Mouse (Mus musculus) stomach, embryonic 14.5 days (tissue): ENCODE data around the gene Blvra. TPM values are rescaled to one million over a fixed set of nuclear protein-coding genes. Genes with fewer than 3 reads are reported as not detected.
A peak's percentile ranks its signal among the peaks of the same experiment; 100 is the strongest.

Experiments used
- ATAC-seq: fragments of 200-750 bp; cut with Nextera tagmentation; 2 replicates; pipeline ENCODE4 v1.8.0; 2017; ENCODE audit warnings: low read depth, moderate TSS enrichment; ENCODE audit not compliant: insufficient number of reproducible peaks, insufficient read depth, low FRiP score
- H3K27ac ChIP-seq: fragments of 300-500 bp; sonication (generic); 2 replicates; pipeline ENCODE4 v1.5.1; 2014; ENCODE audit warnings: mild to moderate bottlenecking, low read length, moderate library complexity, mixed read lengths
- H3K27me3 ChIP-seq: fragments of 300-500 bp; sonication (generic); 2 replicates; pipeline ENCODE4 v1.6.1; 2014; ENCODE audit warnings: low read length, control low read depth, mixed read lengths; ENCODE audit not compliant: control insufficient read depth, insufficient read depth
- H3K36me3 ChIP-seq: fragments of 300-500 bp; sonication (generic); 2 replicates; pipeline ENCODE4 v1.6.1; 2014; ENCODE audit warnings: mild to moderate bottlenecking, control low read depth, low read length, moderate library complexity, mixed read lengths; ENCODE audit not compliant: control insufficient read depth, insufficient read depth
- H3K4me1 ChIP-seq: fragments of 300-500 bp; sonication (generic); 2 replicates; pipeline ENCODE4 v1.6.1; 2014; ENCODE audit warnings: low read length, control low read depth, mixed read lengths; ENCODE audit not compliant: control insufficient read depth, insufficient read depth
- H3K4me2 ChIP-seq: fragments of 300-500 bp; sonication (generic); replicated peaks from 2 replicates; pipeline ENCODE4 v1.6.1; 2014; ENCODE audit warnings: low read depth, low read length, control low read depth
- H3K4me3 ChIP-seq: fragments of 300-500 bp; sonication (generic); 2 replicates; pipeline ENCODE4 v1.5.1; 2014; ENCODE audit warnings: low read depth, low read length, control low read depth
- H3K9ac ChIP-seq: fragments of 300-500 bp; sonication (generic); replicated peaks from 2 replicates; pipeline ENCODE4 v1.6.1; 2014; ENCODE audit warnings: low read depth, mild to moderate bottlenecking, control low read depth, low read length, moderate library complexity, mixed read lengths
- H3K9me3 ChIP-seq: fragments of 300-500 bp; sonication (generic); 2 replicates; pipeline ENCODE4 v1.6.1; 2016; ENCODE audit warnings: low read depth, low read length, control low read depth; ENCODE audit not compliant: control insufficient read depth
- WGBS: fragments of 180-500 bp; shearing (Covaris S2); extraction: QIAGEN DNeasy Blood & Tissue Kit; methylation state at CpG from one replicate; pipeline ENCODE4 v1.1.7; 2014; 5-methylcytosine and 5-hydroxymethylcytosine counted together
- polyA plus RNA-seq: library from polyadenylated mRNA; unstranded; fragments of >200 nt; fragmentation: Nextera tagmentation; extraction: Ambion mirVana; gene quantifications from 2 replicates; pipeline ENCODE4 v1.2.1, GENCODE M21; 2014

Gene Blvra
- polyA plus RNA-seq, 1 experiment from 2014 or later, result 49.6 TPM

DNA sequence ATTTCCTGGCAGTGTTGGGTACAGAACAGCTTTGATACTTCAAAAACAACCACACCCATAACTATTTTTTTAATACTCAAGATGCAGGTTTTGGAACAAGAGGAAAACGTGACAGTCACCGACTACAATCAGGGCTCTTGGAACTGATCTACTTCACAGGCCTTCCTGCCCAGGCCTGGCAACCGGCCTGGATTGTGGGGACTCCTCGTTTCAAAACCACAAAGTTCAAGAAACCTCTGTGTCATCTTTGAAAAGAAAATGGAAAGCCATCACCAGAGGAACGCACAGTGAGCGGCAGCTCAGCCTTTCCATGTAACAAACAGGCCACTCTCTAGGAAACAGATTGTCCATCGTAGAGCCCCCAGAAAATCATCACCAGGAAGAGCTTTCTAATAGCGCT, 68.6 kb downstream of the Blvra start:
- ATAC-seq, result no peak
- H3K27me3 ChIP-seq, result no peaks in the 10 kb centered on the region
- no peaks in the 10 kb centered on the region for H3K9me3 ChIP-seq
- H3K9ac ChIP-seq, result no peak overlapping the region
- no peak overlapping the region for H3K4me3 ChIP-seq
- peaks cover 26% of the 10 kb centered on the region for H3K4me1 ChIP-seq
- 93% methylated on average over 8 of the region's 8 CpGs for WGBS
- H3K4me2 ChIP-seq, result no peak overlapping the region
- H3K27ac ChIP-seq, result no peak overlapping the region
- H3K36me3 ChIP-seq, result peaks cover 11% of the 10 kb centered on the region; the same call in 1 of the 2 replicates

DNA sequence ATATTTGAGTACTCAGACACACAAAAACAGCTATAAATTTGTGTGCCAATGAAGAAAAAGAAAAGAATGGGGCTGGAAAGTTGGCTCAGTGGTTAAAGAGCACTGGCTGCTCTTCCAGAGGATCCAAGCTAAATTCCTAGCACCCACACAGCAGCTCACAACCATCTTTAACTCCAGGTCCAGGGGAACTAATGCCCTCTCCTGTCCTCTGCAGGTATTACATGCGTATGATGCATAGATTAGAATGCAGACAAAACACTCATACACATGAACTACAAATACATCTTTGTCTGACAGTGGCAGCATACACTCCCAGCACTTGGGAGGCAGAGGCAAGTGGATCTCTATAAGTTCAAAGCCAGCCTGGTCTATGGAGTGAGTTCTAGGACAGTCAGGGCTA, 69.1 kb downstream of the Blvra start:
- Histone ChIP-seq H3K4me3 (no peak overlapping the region), H3K27ac (no peak overlapping the region), H3K9ac (no peak overlapping the region), H3K4me2 (no peak overlapping the region), H3K9me3 (no peaks in the 10 kb centered on the region), H3K27me3 (no peaks in the 10 kb centered on the region), H3K36me3 (peaks cover 11% of the 10 kb centered on the region; the same call in 1 of the 2 replicates), H3K4me1 (peaks cover 21% of the 10 kb centered on the region)
- 100% methylated on average over 1 of the region's 1 CpGs for WGBS
- ATAC-seq, result no peak

DNA sequence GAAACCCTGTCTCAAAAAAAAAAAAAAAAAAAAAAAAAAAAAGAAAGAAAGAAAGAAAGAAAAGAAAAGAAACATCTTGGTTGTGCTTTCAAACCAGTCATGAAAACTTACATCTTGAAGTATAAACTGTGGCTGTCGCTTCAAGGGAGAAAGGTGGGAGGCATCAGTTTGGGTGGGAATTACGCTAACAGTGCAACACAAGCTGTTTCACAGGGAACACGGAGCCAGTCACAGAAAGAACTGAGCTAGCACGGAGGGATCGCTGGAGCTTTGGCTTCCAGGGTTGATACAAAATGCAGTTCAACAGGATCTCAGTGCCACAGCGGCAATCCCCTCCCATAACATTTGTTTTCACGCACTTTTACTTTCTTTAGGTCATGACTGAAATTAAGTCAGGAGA, 69.5 kb downstream of the Blvra start:
- Histone ChIP-seq H3K27me3 (no peaks in the 10 kb centered on the region), H3K4me1 (peaks cover 21% of the 10 kb centered on the region), H3K4me3 (no peak overlapping the region), H3K4me2 (no peak overlapping the region), H3K9ac (no peak overlapping the region), H3K9me3 (no peaks in the 10 kb centered on the region), H3K36me3 (peaks cover 11% of the 10 kb centered on the region; the same call in 1 of the 2 replicates), H3K27ac (no peak overlapping the region)
- 91% methylated on average over 7 of the region's 7 CpGs for WGBS
- no peak for ATAC-seq

DNA sequence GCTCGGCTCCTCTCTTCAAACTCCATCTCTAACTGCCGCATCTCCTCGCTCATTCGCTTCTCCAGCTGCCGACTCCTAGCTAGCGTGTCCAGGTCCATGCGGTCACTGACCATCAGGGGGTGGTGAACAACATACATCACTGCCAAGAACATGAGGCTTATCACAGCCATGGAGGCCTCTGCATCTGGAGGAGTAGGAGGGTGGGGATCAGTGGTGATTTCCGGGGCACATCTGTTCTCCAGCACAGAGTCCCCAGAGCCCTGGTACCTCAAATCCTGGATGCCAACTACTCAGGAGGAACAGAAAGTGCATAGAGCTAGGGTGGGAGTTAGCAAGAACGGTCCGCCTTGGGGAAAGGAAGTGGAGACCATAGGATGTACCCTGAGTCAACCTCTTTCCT, 71.6 kb downstream of the Blvra start:
- Histone ChIP-seq H3K27me3 (no peaks in the 10 kb centered on the region), H3K4me1 (peaks cover 19% of the 10 kb centered on the region), H3K27ac (no peak overlapping the region), H3K9me3 (no peaks in the 10 kb centered on the region), H3K9ac (no peak overlapping the region), H3K36me3 (peaks cover 11% of the 10 kb centered on the region; the same call in 1 of the 2 replicates), H3K4me3 (peak overlapping the region; percentile 64), H3K4me2 (peak overlapping the region; percentile 93)
- WGBS, result 80% methylated on average over 10 of the region's 10 CpGs
- no peak for ATAC-seq

DNA sequence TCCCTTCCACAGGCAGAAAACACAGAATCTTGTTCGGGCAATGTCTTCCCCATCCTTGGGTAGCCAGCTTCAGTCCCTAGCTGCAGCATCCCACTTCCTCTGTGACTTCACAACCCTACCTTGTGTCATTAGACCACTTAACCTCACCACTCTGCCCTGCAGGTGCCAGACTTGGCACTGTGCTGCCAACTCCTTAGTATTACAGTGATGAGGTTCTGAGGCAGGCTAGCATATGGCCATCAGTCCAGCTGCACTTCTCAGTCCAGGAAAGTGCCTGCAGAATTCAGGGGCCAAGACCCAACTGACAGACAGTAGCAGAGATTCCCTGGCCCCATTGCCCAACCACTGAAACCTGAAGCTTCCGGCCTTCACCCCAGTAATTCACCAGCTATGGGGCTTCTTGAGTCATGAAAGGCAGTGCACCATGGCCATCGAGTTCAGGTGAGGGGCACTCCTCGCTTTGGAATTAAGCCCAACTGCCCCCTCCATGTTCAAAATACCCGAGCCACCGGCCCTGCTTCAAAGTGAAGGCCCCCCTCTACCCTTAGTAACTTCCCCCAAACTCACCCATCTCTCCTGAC, 72.2 kb downstream of the Blvra start:
- Histone ChIP-seq H3K36me3 (peaks cover 11% of the 10 kb centered on the region; the same call in 1 of the 2 replicates), H3K9me3 (no peaks in the 10 kb centered on the region), H3K9ac (peak overlapping the region; percentile 46), H3K27me3 (no peaks in the 10 kb centered on the region), H3K4me1 (peaks cover 15% of the 10 kb centered on the region), H3K4me3 (peak overlapping the region; percentile 64), H3K27ac (no peak overlapping the region), H3K4me2 (peak overlapping the region; percentile 93)
- ATAC-seq, result no peak
- WGBS, result 10% methylated on average over 6 of the region's 6 CpGs

DNA sequence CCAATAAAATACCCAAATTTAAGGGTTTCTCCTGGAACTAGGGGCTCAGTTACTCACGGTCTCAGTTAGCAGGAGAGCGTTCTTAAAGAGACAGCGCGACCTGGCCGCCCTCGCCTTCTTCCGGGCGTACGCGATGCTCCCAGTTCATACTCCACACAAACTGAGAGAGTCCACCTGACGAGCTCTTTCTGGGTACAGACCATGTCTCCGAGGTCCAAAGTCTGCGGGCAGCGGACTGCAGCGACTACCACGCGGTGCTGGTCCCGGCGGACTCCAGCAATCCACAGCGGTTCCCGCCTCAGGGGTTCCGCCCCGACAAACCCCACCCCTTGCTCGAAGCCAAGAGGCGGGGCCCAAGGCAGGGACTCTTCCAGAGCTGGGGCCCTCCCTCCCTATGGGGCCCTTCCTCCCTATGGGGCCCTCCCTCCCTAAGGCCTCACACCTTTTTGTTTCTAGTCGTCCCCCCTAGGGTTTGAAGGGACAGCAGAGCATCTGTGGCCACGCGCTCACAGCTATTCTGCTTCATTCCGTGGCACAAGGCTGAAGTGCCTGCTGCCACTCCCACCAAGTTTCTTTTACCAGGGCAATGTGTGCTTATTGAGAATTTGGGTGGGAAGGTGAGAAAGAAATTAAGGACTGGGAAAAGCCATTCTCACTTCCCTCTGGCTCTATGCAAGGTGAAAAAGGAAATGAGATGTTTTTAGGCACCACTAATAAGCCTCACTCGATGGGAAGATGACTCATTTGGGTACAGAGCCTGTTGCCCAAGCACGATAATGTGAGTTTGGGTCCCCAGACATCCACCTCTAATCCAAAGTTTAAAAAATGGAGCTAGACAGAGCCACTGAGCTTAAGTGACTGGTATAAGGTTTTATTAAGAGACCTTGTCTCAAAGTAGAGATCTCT, 72.9 kb downstream of the Blvra start, which contains the start of gene Itpripl1:
Itpripl1 (minus strand) TSS at position 285 of the 906 bp plus-strand sequence.
- Histone ChIP-seq H3K9me3 (no peaks in the 10 kb centered on the region), H3K27me3 (no peaks in the 10 kb centered on the region), H3K9ac (peak within 1 kb of the TSS; percentile 46), H3K36me3 (peaks cover 11% of the 10 kb centered on the region; the same call in 1 of the 2 replicates), H3K4me2 (peak within 1 kb of the TSS; percentile 93), H3K4me1 (peaks cover 15% of the 10 kb centered on the region), H3K27ac (no peak within 1 kb of the TSS), H3K4me3 (peak within 1 kb of the TSS; percentile 64)
- 3% methylated on average over 31 of the region's 31 CpGs for WGBS
- peak; percentile 96 for ATAC-seq

DNA sequence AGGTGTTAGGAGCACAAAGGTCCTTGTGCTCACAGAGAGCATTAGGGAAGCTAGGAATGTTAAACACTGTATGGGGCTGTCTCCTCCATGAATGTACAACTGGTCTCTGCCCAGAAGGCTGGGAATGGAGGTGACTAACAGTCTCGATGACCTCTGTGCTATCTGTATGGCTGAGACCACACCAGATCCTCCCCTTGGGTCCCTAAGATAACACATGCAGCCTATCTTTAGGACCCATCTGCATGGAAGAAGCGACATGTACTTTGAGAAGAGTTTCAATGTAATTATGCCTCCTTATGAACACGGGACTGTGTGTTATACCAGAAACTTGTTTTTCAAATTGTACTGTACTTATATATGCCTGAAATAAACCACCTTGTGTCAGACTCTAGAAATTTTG, 75.2 kb downstream of the Blvra start:
- no peak overlapping the region for H3K27ac ChIP-seq
- no peaks in the 10 kb centered on the region for H3K27me3 ChIP-seq
- no peak overlapping the region for H3K9ac ChIP-seq
- H3K9me3 ChIP-seq, result no peaks in the 10 kb centered on the region
- no peak for ATAC-seq
- no peak overlapping the region for H3K4me2 ChIP-seq
- H3K4me1 ChIP-seq, result peaks cover 15% of the 10 kb centered on the region
- peaks cover 7% of the 10 kb centered on the region; the same call in 1 of the 2 replicates for H3K36me3 ChIP-seq
- WGBS, result 79% methylated on average over 3 of the region's 3 CpGs
- H3K4me3 ChIP-seq, result no peak overlapping the region
